Mouse (Mus musculus) midbrain, embryonic 11.5 days (tissue): ENCODE measurements at regions not wholly inside any gene's neighbourhood (a gene's known extent, or its start where the extent isn't known, plus 50 kb on each side); places are given as distances from the start of the nearest gene placed in this dataset.

ENCODE experiments used
- ATAC-seq: fragments of 200-750 bp; cut with Nextera tagmentation; 2 replicates; pipeline ENCODE4 v1.8.0; 2017; ENCODE audit warnings: moderate TSS enrichment, moderate library complexity; ENCODE audit not compliant: low FRiP score
- DNase-seq: peaks from one replicate; pipeline ENCODE4 v3.0.0; 2015; ENCODE audit warnings: low spot score; ENCODE audit errors: missing footprints
- H3K27ac ChIP-seq: fragments of 300-500 bp; sonication (generic); 2 replicates; pipeline ENCODE4 v1.5.1; 2014; ENCODE audit warnings: low read depth, low read length
- H3K27me3 ChIP-seq: fragments of 300-500 bp; sonication (generic); 2 replicates; pipeline ENCODE4 v1.6.1; 2014; ENCODE audit warnings: mild to moderate bottlenecking, low read length, moderate library complexity, mixed read lengths; ENCODE audit not compliant: control insufficient read depth, insufficient read depth
- H3K36me3 ChIP-seq: fragments of 300-500 bp; sonication (generic); 2 replicates; pipeline ENCODE4 v1.6.1; 2014; ENCODE audit warnings: mild to moderate bottlenecking, low read length, moderate library complexity, mixed read lengths; ENCODE audit not compliant: control insufficient read depth, insufficient read depth
- H3K4me1 ChIP-seq: fragments of 300-500 bp; sonication (generic); 2 replicates; pipeline ENCODE4 v1.6.1; 2014; ENCODE audit warnings: low read length; ENCODE audit not compliant: control insufficient read depth, insufficient read depth
- H3K4me2 ChIP-seq: fragments of 300-500 bp; sonication (generic); 2 replicates; pipeline ENCODE4 v1.6.1; 2014; ENCODE audit warnings: mild to moderate bottlenecking, moderate library complexity
- H3K4me3 ChIP-seq: fragments of 300-500 bp; sonication (generic); 2 replicates; pipeline ENCODE4 v1.5.1; 2014; ENCODE audit warnings: low read depth, low read length
- H3K9ac ChIP-seq: fragments of 300-500 bp; sonication (generic); 2 replicates; pipeline ENCODE4 v1.6.1; 2014; ENCODE audit warnings: low read length
- H3K9me3 ChIP-seq: fragments of 300-500 bp; sonication (generic); 2 replicates; pipeline ENCODE4 v1.6.1; 2016; ENCODE audit warnings: low read length; ENCODE audit not compliant: control insufficient read depth
- WGBS: fragments of 180-500 bp; shearing (Covaris S2); extraction: QIAGEN DNeasy Blood & Tissue Kit; methylation state at CpG from one replicate; pipeline ENCODE4 v1.1.7; 2014; 5-methylcytosine and 5-hydroxymethylcytosine counted together

GRCm38 (mm10) chr5:91892338-91892737 lies 70.5 kb downstream of the Rchy1 start:
- no peak overlapping the region for H3K4me3 ChIP-seq
- H3K4me2 ChIP-seq: no peak overlapping the region
- H3K4me1 ChIP-seq: no peaks in the 10 kb centered on the region
- no peaks in the 10 kb centered on the region for H3K9me3 ChIP-seq
- no peak overlapping the region for H3K27ac ChIP-seq
- H3K9ac ChIP-seq: no peak overlapping the region
- ATAC-seq (no peak), DNase-seq (peak; percentile 23)
- 89% methylated on average over 2 of the region's 2 CpGs for WGBS
- H3K27me3 ChIP-seq: no peaks in the 10 kb centered on the region
- H3K36me3 ChIP-seq: no peaks in the 10 kb centered on the region

GRCm38 (mm10) chr5:91881771-91882170 lies 81.1 kb downstream of the Rchy1 start:
- Histone ChIP-seq H3K4me3 (no peak overlapping the region), H3K9ac (no peak overlapping the region), H3K4me2 (no peak overlapping the region), H3K36me3 (no peaks in the 10 kb centered on the region), H3K27ac (no peak overlapping the region), H3K4me1 (no peaks in the 10 kb centered on the region), H3K27me3 (no peaks in the 10 kb centered on the region), H3K9me3 (no peaks in the 10 kb centered on the region)
- ATAC-seq (no peak), DNase-seq (no peak)
- 68% methylated on average over 1 of the region's 1 CpGs for WGBS

- Histone ChIP-seq H3K4me3 (no peak overlapping the region), H3K9ac (no peak overlapping the region), H3K4me2 (no peak overlapping the region), H3K36me3 (no peaks in the 10 kb centered on the region), H3K9me3 (no peaks in the 10 kb centered on the region), H3K4me1 (no peaks in the 10 kb centered on the region), H3K27ac (no peak overlapping the region), H3K27me3 (no peaks in the 10 kb centered on the region)
- ATAC-seq (no peak), DNase-seq (no peak)
- 86% methylated on average over 3 of the region's 3 CpGs for WGBS
These were observed 82.6 kb downstream of the Rchy1 start for GRCm38 (mm10) chr5:91880231-91880630.

- Histone ChIP-seq H3K9me3 (no peaks in the 10 kb centered on the region), H3K27me3 (no peaks in the 10 kb centered on the region), H3K36me3 (no peaks in the 10 kb centered on the region), H3K4me1 (no peaks in the 10 kb centered on the region), H3K4me2 (no peak overlapping the region), H3K9ac (no peak overlapping the region), H3K27ac (no peak overlapping the region), H3K4me3 (no peak overlapping the region)
- ATAC-seq (no peak), DNase-seq (no peak)
- WGBS: 88% methylated on average over 11 of the region's 11 CpGs
These were observed 84.2 kb downstream of the Rchy1 start for GRCm38 (mm10) chr5:91878627-91879026.

GRCm38 (mm10) chr5:91876682-91877031 lies 86.2 kb downstream of the Rchy1 start:
- DNase-seq (no peak), ATAC-seq (no peak)
- 83% methylated on average over 2 of the region's 2 CpGs for WGBS
- no peaks in the 10 kb centered on the region for H3K36me3 ChIP-seq
- H3K4me1 ChIP-seq: no peaks in the 10 kb centered on the region
- H3K4me2 ChIP-seq: no peak overlapping the region
- H3K4me3 ChIP-seq: no peak overlapping the region
- no peak overlapping the region for H3K27ac ChIP-seq
- no peaks in the 10 kb centered on the region for H3K9me3 ChIP-seq
- H3K9ac ChIP-seq: no peak overlapping the region
- H3K27me3 ChIP-seq: no peaks in the 10 kb centered on the region

GRCm38 (mm10) chr5:91875875-91876681 lies 86.8 kb downstream of the Rchy1 start:
- Histone ChIP-seq H3K27me3 (no peaks in the 10 kb centered on the region), H3K4me3 (no peak overlapping the region), H3K27ac (no peak overlapping the region), H3K4me1 (no peaks in the 10 kb centered on the region), H3K9ac (no peak overlapping the region), H3K36me3 (no peaks in the 10 kb centered on the region), H3K4me2 (no peak overlapping the region), H3K9me3 (no peaks in the 10 kb centered on the region)
- no peak for DNase-seq
- 72% methylated on average over 10 of the region's 10 CpGs for WGBS
- peak; percentile 67 for ATAC-seq

GRCm38 (mm10) chr5:91872816-91873215 lies 90.1 kb downstream of the Rchy1 start:
- no peak overlapping the region for H3K4me2 ChIP-seq
- no peaks in the 10 kb centered on the region for H3K4me1 ChIP-seq
- no peak overlapping the region for H3K27ac ChIP-seq
- WGBS: 65% methylated on average over 1 of the region's 1 CpGs
- no peaks in the 10 kb centered on the region for H3K27me3 ChIP-seq
- H3K36me3 ChIP-seq: no peaks in the 10 kb centered on the region
- no peak for ATAC-seq
- H3K9ac ChIP-seq: no peak overlapping the region
- no peak for DNase-seq
- H3K4me3 ChIP-seq: no peak overlapping the region
- H3K9me3 ChIP-seq: no peaks in the 10 kb centered on the region

GRCm38 (mm10) chr5:91869791-91870190 lies 93.1 kb downstream of the Rchy1 start:
- ATAC-seq: no peak
- 94% methylated on average over 6 of the region's 6 CpGs for WGBS

GRCm38 (mm10) chr5:91866184-91866583 lies 96.7 kb downstream of the Rchy1 start:
- H3K36me3 ChIP-seq: no peaks in the 10 kb centered on the region
- 84% methylated on average over 3 of the region's 3 CpGs for WGBS
- no peaks in the 10 kb centered on the region for H3K9me3 ChIP-seq
- H3K27me3 ChIP-seq: no peaks in the 10 kb centered on the region
- DNase-seq (peak; percentile 47), ATAC-seq (no peak)
- no peak overlapping the region for H3K27ac ChIP-seq
- H3K4me3 ChIP-seq: no peak overlapping the region
- no peak overlapping the region for H3K4me2 ChIP-seq
- no peak overlapping the region for H3K9ac ChIP-seq
- no peaks in the 10 kb centered on the region for H3K4me1 ChIP-seq

More at GRCm38 (mm10) chr5:91869791-91870190, 93.1 kb downstream of the Rchy1 start:
- DNase-seq: peak; percentile 28
- Histone ChIP-seq H3K27ac (no peak overlapping the region), H3K4me1 (no peaks in the 10 kb centered on the region), H3K27me3 (no peaks in the 10 kb centered on the region), H3K36me3 (no peaks in the 10 kb centered on the region), H3K4me3 (no peak overlapping the region), H3K4me2 (no peak overlapping the region), H3K9ac (no peak overlapping the region), H3K9me3 (no peaks in the 10 kb centered on the region)
